Mouse (Mus musculus) G1E (cell line): ENCODE measurements around the gene Satb1. TPM values are rescaled to one million over a fixed set of nuclear protein-coding genes. Genes with fewer than 3 reads are reported as not detected.

Source experiments
- ATAC-seq: 2 replicates; pipeline ENCODE4 v1.8.0; 2016; ENCODE audit warnings: mild to moderate bottlenecking; ENCODE audit not compliant: insufficient number of reproducible peaks, poor library complexity, low FRiP score, severe bottlenecking; ENCODE audit errors: extremely low read depth
- DNase-seq: peaks from one replicate; pipeline ENCODE4 v3.0.0; 2012; ENCODE audit warnings: low spot score
- H3K27me3 ChIP-seq: 2 replicates; pipeline ENCODE4 v1.6.1; 2012; ENCODE audit warnings: mild to moderate bottlenecking, low read length, inconsistent platforms; ENCODE audit not compliant: insufficient read depth
- H3K36me3 ChIP-seq: replicated peaks from 2 replicates; pipeline ENCODE3; 2012; ENCODE audit warnings: mild to moderate bottlenecking, inconsistent platforms
- H3K4me1 ChIP-seq: 2 replicates; pipeline ENCODE4 v1.6.1; 2012; ENCODE audit warnings: low read depth, low read length, inconsistent platforms, mixed read lengths; ENCODE audit not compliant: insufficient read depth
- H3K4me3 ChIP-seq: 2 replicates; pipeline ENCODE4 v1.5.1; 2012; ENCODE audit warnings: low read depth, mild to moderate bottlenecking, inconsistent platforms, low read length, moderate library complexity, mixed read lengths
- H3K9me3 ChIP-seq: replicated peaks from 2 replicates; pipeline ENCODE4 v1.6.1; 2012; ENCODE audit warnings: inconsistent platforms
- CTCF ChIP-seq: IDR thresholded peaks from 2 replicates; pipeline ENCODE4 v1.5.1; 2012; ENCODE audit warnings: low read depth, low read length, inconsistent platforms, mixed read lengths
- GATA1 ChIP-seq: IDR thresholded peaks from 2 replicates; pipeline ENCODE4 v1.6.1; 2012; ENCODE audit warnings: borderline replicate concordance, low read length, inconsistent platforms, mixed read lengths
- GATA2 ChIP-seq: IDR thresholded peaks from 2 replicates; pipeline ENCODE4 v1.6.1; 2012; ENCODE audit warnings: low read depth, low read length, inconsistent platforms, borderline replicate concordance
- POLR2AphosphoS5 ChIP-seq: IDR thresholded peaks from 2 replicates; pipeline ENCODE4 v1.6.1; 2012; ENCODE audit warnings: low read depth, low read length, inconsistent platforms; ENCODE audit not compliant: insufficient replicate concordance
- TAL1 ChIP-seq: conservative IDR thresholded peaks from 2 replicates; pipeline ENCODE4 v1.6.1; 2012; ENCODE audit warnings: low read depth, low read length, inconsistent platforms, mixed read lengths
- polyA plus RNA-seq: library from polyadenylated mRNA; stranded (reverse); fragments of >175 nt; gene quantifications from 2 replicates; pipeline ENCODE4 v1.2.3, GENCODE M21; 2012
- total RNA-seq, 2 experiments: library from RNA; stranded (forward) in 1 of 2; stranded (reverse) in 1 of 2; fragments of 200-1000 nt in 1 of 2; fragments of >200 nt in 1 of 2; fragmentation: Nextera tagmentation in 1 of 2; gene quantifications; 2 replicates each; pipeline ENCODE4 v1.2.3; 2014 to 2017

Satb1 gene
- total and polyA plus RNA-seq, 3 experiments: 0.22 TPM; not detected in 2

DNA sequence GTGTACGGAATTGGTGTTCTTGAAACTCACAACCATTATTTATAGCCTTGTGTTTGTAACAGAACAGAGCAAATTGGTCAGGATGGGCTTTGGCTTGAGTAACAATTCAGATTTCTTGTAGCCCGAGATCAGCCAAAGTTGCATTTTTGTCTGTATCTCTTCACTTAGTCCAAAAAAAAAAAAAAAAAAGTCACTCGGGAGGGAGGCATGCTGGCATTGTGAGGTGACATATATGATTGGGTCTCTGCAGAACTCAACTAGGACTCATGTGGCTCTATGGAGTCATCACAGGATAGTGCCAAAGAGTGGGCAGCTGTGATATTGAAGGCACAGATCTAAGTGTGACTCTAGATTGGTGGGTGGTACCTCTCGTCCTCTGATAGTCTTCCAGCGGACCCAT, 3.2 kb upstream of the Satb1 start:
- Histone ChIP-seq H3K9me3 (peaks cover 53% of the 10 kb centered on the region), H3K4me1 (no peaks in the 10 kb centered on the region), H3K4me3 (no peak overlapping the region), H3K27me3 (no peaks in the 10 kb centered on the region), H3K36me3 (no peaks in the 10 kb centered on the region)
- no peak for DNase-seq
- TF ChIP-seq CTCF: no peak
- no peak for TF ChIP-seq POLR2AphosphoS5
- TF ChIP-seq GATA2: no peak
- no peak for TF ChIP-seq GATA1
- no peak for TF ChIP-seq TAL1
- no peak for ATAC-seq

DNA sequence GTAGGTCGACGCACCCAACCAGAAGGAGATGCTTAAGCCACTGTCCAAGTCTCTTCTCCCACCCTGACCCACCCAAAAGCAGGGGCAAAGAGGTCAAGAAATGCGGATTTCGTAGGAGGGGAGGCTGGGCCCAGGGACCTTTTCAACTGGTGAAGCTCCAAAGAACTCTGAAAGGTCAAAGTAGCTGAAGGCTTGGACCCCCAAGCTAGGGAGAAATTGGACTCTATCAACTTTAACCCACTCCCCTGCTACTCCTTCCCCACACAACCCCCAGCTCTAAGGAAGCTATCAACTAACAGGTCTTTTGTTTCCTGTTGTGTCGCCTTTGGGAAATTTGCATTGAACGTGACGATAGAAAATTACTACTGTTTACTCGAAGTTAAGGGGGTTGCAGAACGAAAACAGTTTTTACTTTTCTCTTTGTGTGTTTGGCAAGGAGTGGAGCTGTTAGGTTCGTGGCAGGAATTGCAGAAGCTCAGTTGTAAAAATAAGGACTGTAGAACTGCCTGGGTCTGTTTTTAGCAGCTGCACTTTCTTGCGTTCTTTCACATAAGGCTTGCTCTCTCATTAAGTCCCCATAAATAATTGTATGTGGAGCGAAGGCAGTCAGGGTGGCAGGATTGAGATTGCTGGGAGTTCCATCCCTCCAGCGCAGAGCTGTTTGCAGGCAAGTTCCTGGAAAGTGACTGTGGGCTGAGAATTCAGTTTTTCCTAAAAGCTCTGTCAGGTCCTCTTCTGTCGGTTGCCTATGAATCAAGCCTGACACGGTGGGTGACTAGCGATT, 680 bp upstream of the Satb1 start:
- ATAC-seq: no peak
- Histone ChIP-seq H3K27me3 (no peaks in the 10 kb centered on the region), H3K4me1 (no peaks in the 10 kb centered on the region), H3K9me3 (peaks cover 39% of the 10 kb centered on the region), H3K4me3 (no peak overlapping the region), H3K36me3 (no peaks in the 10 kb centered on the region)
- TF ChIP-seq TAL1 (no peak), GATA1 (no peak), POLR2AphosphoS5 (no peak), CTCF (no peak), GATA2 (no peak)
- DNase-seq: no peak

DNA sequence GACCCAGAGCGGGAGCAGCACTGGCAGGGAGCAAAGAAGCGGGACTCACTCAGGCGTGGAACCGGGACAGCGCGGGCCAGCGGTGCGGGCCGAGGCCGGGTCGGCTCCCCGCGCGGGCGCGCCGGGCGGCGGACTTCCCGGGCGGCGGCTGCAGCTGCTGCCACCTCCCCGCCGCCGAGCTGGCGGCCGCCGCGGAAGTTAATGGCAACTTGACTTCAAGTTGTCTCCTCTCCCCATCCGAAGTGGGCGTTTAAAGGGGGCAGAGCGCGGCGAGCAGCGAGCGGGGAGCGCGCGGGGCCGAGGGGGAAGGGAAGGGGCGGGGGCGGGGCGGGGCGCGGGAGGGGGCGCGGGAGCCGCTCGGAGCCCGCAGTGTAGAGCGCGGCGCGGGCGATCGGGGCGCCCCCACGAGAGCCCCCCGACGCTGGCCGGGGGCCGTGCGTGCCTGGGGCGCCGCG, 642 bp downstream of the Satb1 start:
- Histone ChIP-seq H3K9me3 (peaks cover 38% of the 10 kb centered on the region), H3K4me3 (no peak overlapping the region; the same call in 1 of the 2 replicates), H3K36me3 (no peaks in the 10 kb centered on the region), H3K27me3 (no peaks in the 10 kb centered on the region), H3K4me1 (no peaks in the 10 kb centered on the region)
- DNase-seq: no peak
- ATAC-seq: no peak
- no peak for TF ChIP-seq CTCF
- TF ChIP-seq POLR2AphosphoS5: no peak
- TF ChIP-seq GATA1: no peak

DNA sequence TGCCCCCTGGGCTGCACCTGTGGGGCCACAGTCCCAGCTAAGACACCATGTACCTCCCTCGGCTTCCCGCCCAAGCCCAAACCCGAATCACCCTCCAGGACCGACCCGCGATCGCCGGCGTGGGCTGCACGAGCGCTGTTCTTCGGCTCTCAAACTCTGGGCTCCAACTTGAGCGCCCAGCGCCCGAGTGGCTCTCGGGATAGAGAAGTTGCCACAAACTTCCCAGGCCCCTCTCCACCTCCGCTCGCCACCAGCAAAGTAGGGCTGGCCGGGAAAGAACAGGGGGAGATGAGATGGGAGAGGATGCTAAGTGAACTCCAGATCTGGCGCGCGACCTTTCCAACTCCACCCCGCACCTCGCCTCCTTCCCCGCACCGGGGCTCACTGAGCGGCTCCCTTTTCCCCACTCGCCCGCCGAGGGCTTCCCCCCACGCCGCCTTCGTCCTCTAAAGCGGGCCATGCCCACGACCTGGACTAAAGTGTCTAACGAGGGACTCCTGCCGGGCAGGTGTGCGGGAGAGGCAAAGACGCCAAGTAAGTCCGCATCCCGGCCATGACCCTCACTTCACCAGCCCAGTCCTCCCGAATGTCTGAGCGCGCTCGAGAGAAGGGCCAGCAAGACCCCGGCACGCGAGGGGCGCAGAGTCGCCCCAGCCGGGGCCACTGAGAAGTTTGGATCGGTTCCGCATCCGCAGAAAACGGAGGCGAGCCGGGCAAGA, 1.2 kb downstream of the Satb1 start:
- no peaks in the 10 kb centered on the region for H3K27me3 ChIP-seq
- TF ChIP-seq GATA2 (no peak), TAL1 (no peak), CTCF (no peak)
- DNase-seq (no peak), ATAC-seq (no peak)
- no peaks in the 10 kb centered on the region for H3K36me3 ChIP-seq
- H3K4me1 ChIP-seq: no peaks in the 10 kb centered on the region
- peaks cover 38% of the 10 kb centered on the region for H3K9me3 ChIP-seq
- H3K4me3 ChIP-seq: peak overlapping the region; percentile 9; the same call in 1 of the 2 replicates

DNA sequence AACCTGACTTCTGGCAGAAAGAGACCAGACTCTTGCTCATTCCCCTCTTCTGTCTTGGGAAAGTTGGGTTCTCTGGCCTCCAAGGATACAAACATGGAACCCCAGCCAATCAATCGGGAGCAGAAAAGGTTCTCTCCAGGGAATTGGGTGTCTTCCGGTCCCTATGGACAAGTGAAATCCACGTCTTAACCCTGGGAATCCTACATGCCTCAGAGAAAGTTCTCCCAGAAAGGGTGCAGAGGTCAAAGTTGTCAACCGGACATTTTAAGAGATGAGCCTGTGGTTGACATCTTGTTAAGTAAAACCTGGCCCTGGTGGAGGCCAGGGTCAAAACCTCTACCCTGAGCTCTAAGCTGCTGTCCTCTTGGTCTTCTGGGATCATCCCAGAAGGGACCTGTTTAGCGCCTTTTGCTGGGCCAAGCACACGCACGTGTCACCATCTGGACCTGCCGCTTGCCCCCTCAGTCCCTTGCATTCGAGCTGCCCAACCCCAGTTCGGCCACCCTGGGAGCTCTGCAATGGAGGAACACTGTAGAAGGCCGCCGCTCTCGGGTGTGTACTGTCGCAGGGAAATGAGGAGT, 1.9 kb downstream of the Satb1 start:
- no peak for ATAC-seq
- H3K4me3 ChIP-seq: peak overlapping the region; percentile 9; the same call in 1 of the 2 replicates
- TF ChIP-seq CTCF: no peak
- TF ChIP-seq GATA1: no peak
- no peak for TF ChIP-seq GATA2
- no peak for TF ChIP-seq POLR2AphosphoS5
- TF ChIP-seq TAL1: no peak
- H3K27me3 ChIP-seq: no peaks in the 10 kb centered on the region
- no peaks in the 10 kb centered on the region for H3K36me3 ChIP-seq
- H3K9me3 ChIP-seq: peaks cover 39% of the 10 kb centered on the region
- DNase-seq: no peak
- H3K4me1 ChIP-seq: no peaks in the 10 kb centered on the region

DNA sequence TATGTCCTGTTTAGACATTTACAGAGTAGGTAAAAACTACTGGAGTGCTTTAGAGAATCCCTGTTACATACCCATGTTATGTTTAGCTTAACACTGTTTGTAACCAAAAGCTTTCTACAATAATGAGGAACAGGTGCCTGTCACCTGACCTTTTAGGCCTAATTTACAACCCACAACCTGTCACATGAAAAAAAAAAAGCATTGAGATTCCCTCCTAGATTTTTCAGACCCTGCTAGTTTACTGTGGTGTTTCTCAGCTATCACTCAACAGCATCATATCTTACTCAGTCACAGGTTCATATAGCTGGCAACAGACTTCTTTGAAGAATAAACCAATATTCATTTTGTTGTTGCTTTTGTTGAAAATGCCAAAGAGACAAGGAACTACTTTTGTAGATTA, 3.7 kb downstream of the Satb1 start:
- H3K36me3 ChIP-seq: no peaks in the 10 kb centered on the region
- ATAC-seq: no peak
- H3K4me1 ChIP-seq: no peaks in the 10 kb centered on the region
- DNase-seq: no peak
- peaks cover 37% of the 10 kb centered on the region for H3K9me3 ChIP-seq
- TF ChIP-seq GATA2: no peak
- TF ChIP-seq POLR2AphosphoS5: no peak
- TF ChIP-seq CTCF: no peak
- TF ChIP-seq GATA1: no peak
- no peak for TF ChIP-seq TAL1
- no peaks in the 10 kb centered on the region for H3K27me3 ChIP-seq
- no peak overlapping the region for H3K4me3 ChIP-seq
